Mouse (Mus musculus): Measurements from ENCODE around the gene Efcab5. TPM values are rescaled to one million over a fixed set of nuclear protein-coding genes. Genes with fewer than 3 reads are reported as not detected.

Efcab5 gene
- total RNA-seq, 1 experiment: 0.27 TPM

GRCm38 (mm10) chr11:77200703-77201102 lies 11.9 kb upstream of the Efcab5 start:
- no peak overlapping the region for H3K9ac ChIP-seq (ENCODE audit: insufficient read depth, low read depth, low read length, poor library complexity, severe bottlenecking)
- H3K36me3 ChIP-seq (ENCODE audit: control insufficient read depth, insufficient read depth, low read length, poor library complexity, severe bottlenecking): no peaks in the 10 kb centered on the region
- TF ChIP-seq ZC3H11A (IDR thresholded peaks at IDR 0.05; ENCODE audit: borderline replicate concordance, low read depth, low read length): no peak
- TF ChIP-seq CHD2 (IDR thresholded peaks at IDR 0.05; ENCODE audit: low read depth, low read length): no peak
- DNase-seq (ENCODE audit: low read depth, low spot score): no peak
- in situ Hi-C loops (cut with MboI; ENCODE audit: low sequenced_read_pairs in 2 of 2, unreplicated experiment in 2 of 2): no loop called here
- no peaks in the 10 kb centered on the region for H3K4me1 ChIP-seq (ENCODE audit: control insufficient read depth in 2 of 2, insufficient read depth in 2 of 2, low read length in 2 of 2, poor library complexity in 1 of 2)
- H3K27ac ChIP-seq (ENCODE audit: insufficient read depth, low read depth, low read length, poor library complexity, severe bottlenecking): no peak overlapping the region
- no peaks in the 10 kb centered on the region for H3K9me3 ChIP-seq (ENCODE audit: control insufficient read depth, insufficient read depth, low read depth, low read length)
- no peak overlapping the region for H3K4me3 ChIP-seq (ENCODE audit: insufficient read depth in 1 of 2, low read depth in 1 of 2, low read length in 2 of 2, poor library complexity in 1 of 2, severe bottlenecking in 1 of 2)

DNA sequence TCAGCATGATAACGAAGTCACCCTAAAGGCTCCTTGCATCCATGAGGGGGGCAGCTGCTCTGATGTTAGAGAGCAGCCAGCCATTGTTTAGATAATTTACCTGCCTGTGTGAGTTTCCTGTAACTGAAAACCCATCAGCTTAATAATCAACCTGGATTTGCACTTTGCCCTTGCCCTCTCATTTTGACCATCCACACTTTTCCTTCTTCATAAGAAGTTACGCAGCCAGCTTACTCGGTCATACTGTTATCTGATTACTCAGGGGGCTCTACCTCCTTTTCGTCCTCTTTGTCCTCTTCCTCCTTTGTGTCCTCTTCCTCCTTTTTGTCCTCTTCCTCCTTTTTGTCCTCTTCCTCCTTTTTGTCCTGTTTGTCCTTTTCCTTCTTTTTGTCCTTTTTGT lies 10.9 kb upstream of the Efcab5 start:
- H3K27ac ChIP-seq (ENCODE audit: insufficient read depth, low read depth, low read length, poor library complexity, severe bottlenecking): no peak overlapping the region
- DNase-seq (ENCODE audit: low read depth, low spot score): no peak
- no peaks in the 10 kb centered on the region for H3K4me1 ChIP-seq (ENCODE audit: control insufficient read depth in 2 of 2, insufficient read depth in 2 of 2, low read length in 2 of 2, poor library complexity in 1 of 2)
- H3K4me3 ChIP-seq (ENCODE audit: insufficient read depth in 1 of 2, low read depth in 1 of 2, low read length in 2 of 2, poor library complexity in 1 of 2, severe bottlenecking in 1 of 2): no peak overlapping the region
- H3K9ac ChIP-seq (ENCODE audit: insufficient read depth, low read depth, low read length, poor library complexity, severe bottlenecking): no peak overlapping the region
- in situ Hi-C loops (cut with MboI; ENCODE audit: low sequenced_read_pairs in 2 of 2, unreplicated experiment in 2 of 2): no loop called here
- no peaks in the 10 kb centered on the region for H3K36me3 ChIP-seq (ENCODE audit: control insufficient read depth, insufficient read depth, low read length, poor library complexity, severe bottlenecking)
- H3K9me3 ChIP-seq (ENCODE audit: control insufficient read depth, insufficient read depth, low read depth, low read length): no peaks in the 10 kb centered on the region
- TF ChIP-seq HCFC1 (IDR thresholded peaks at IDR 0.05; ENCODE audit: borderline replicate concordance, insufficient read depth, low read length): no peak
- no peak for TF ChIP-seq ZC3H11A (IDR thresholded peaks at IDR 0.05; ENCODE audit: borderline replicate concordance, low read depth, low read length)
- no peak for TF ChIP-seq CHD2 (IDR thresholded peaks at IDR 0.05; ENCODE audit: low read depth, low read length)
- TF ChIP-seq ZNF384 (IDR thresholded peaks at IDR 0.05; ENCODE audit: low read depth, low read length): no peak
- no peak for TF ChIP-seq MAFK (IDR thresholded peaks at IDR 0.05; ENCODE audit: insufficient read depth, low read depth, low read length)

GRCm38 (mm10) chr11:77196181-77197143 lies 7.7 kb upstream of the Efcab5 start:
- no peak overlapping the region for H3K4me3 ChIP-seq (ENCODE audit: insufficient read depth in 1 of 2, low read depth in 1 of 2, low read length in 2 of 2, poor library complexity in 1 of 2, severe bottlenecking in 1 of 2)
- H3K4me1 ChIP-seq (ENCODE audit: control insufficient read depth in 2 of 2, insufficient read depth in 2 of 2, low read length in 2 of 2, poor library complexity in 1 of 2): no peaks in the 10 kb centered on the region
- no peaks in the 10 kb centered on the region for H3K36me3 ChIP-seq (ENCODE audit: control insufficient read depth, insufficient read depth, low read length, poor library complexity, severe bottlenecking)
- TF ChIP-seq CHD2 (IDR thresholded peaks at IDR 0.05; ENCODE audit: low read depth, low read length): no peak
- TF ChIP-seq MAFK (IDR thresholded peaks at IDR 0.05; ENCODE audit: insufficient read depth, low read depth, low read length): no peak
- no peak for TF ChIP-seq ZC3H11A (IDR thresholded peaks at IDR 0.05; ENCODE audit: borderline replicate concordance, low read depth, low read length)
- no peak for TF ChIP-seq HCFC1 (IDR thresholded peaks at IDR 0.05; ENCODE audit: borderline replicate concordance, insufficient read depth, low read length)
- TF ChIP-seq ZNF384 (IDR thresholded peaks at IDR 0.05; ENCODE audit: low read depth, low read length): no peak
- in situ Hi-C loops (cut with MboI; ENCODE audit: low sequenced_read_pairs in 2 of 2, unreplicated experiment in 2 of 2): no loop called here
- H3K9me3 ChIP-seq (ENCODE audit: control insufficient read depth, insufficient read depth, low read depth, low read length): no peaks in the 10 kb centered on the region
- no peak overlapping the region for H3K27ac ChIP-seq (ENCODE audit: insufficient read depth, low read depth, low read length, poor library complexity, severe bottlenecking)
- no peak overlapping the region for H3K9ac ChIP-seq (ENCODE audit: insufficient read depth, low read depth, low read length, poor library complexity, severe bottlenecking)
- no peak for DNase-seq (ENCODE audit: low read depth, low spot score)

GRCm38 (mm10) chr11:77195360-77196109 lies 6.8 kb upstream of the Efcab5 start:
- TF ChIP-seq ZC3H11A (IDR thresholded peaks at IDR 0.05; ENCODE audit: borderline replicate concordance, low read depth, low read length): no peak
- TF ChIP-seq HCFC1 (IDR thresholded peaks at IDR 0.05; ENCODE audit: borderline replicate concordance, insufficient read depth, low read length): no peak
- TF ChIP-seq CHD2 (IDR thresholded peaks at IDR 0.05; ENCODE audit: low read depth, low read length): no peak
- no peak for TF ChIP-seq ZNF384 (IDR thresholded peaks at IDR 0.05; ENCODE audit: low read depth, low read length)
- TF ChIP-seq MAFK (IDR thresholded peaks at IDR 0.05; ENCODE audit: insufficient read depth, low read depth, low read length): no peak
- H3K9ac ChIP-seq (ENCODE audit: insufficient read depth, low read depth, low read length, poor library complexity, severe bottlenecking): no peak overlapping the region
- no peak overlapping the region for H3K4me3 ChIP-seq (ENCODE audit: insufficient read depth in 1 of 2, low read depth in 1 of 2, low read length in 2 of 2, poor library complexity in 1 of 2, severe bottlenecking in 1 of 2)
- no peaks in the 10 kb centered on the region for H3K4me1 ChIP-seq (ENCODE audit: control insufficient read depth in 2 of 2, insufficient read depth in 2 of 2, low read length in 2 of 2, poor library complexity in 1 of 2)
- no peak for DNase-seq (ENCODE audit: low read depth, low spot score)
- in situ Hi-C loops (cut with MboI; ENCODE audit: low sequenced_read_pairs in 2 of 2, unreplicated experiment in 2 of 2): no loop called here
- H3K36me3 ChIP-seq (ENCODE audit: control insufficient read depth, insufficient read depth, low read length, poor library complexity, severe bottlenecking): no peaks in the 10 kb centered on the region
- no peak overlapping the region for H3K27ac ChIP-seq (ENCODE audit: insufficient read depth, low read depth, low read length, poor library complexity, severe bottlenecking)
- no peaks in the 10 kb centered on the region for H3K9me3 ChIP-seq (ENCODE audit: control insufficient read depth, insufficient read depth, low read depth, low read length)
